Mouse (Mus musculus): ENCODE data around the gene Prkg2. TPM values are rescaled to one million over a fixed set of nuclear protein-coding genes. Genes with fewer than 3 reads are reported as not detected.

Prkg2 gene
- polyA plus RNA-seq, 1 experiment from 2014 or later = 87.8 TPM

GRCm38 (mm10) chr5:99010448-99011151 lies 26.6 kb downstream of the Prkg2 start:
- Histone ChIP-seq H3K27ac (ENCODE audit: low read depth, low read length) (peak overlapping the region; percentile 84), H3K9ac (ENCODE audit: low read depth, low read length) (no peak overlapping the region), H3K4me3 (ENCODE audit: low read depth, low read length) (no peak overlapping the region), H3K27me3 (replicated peaks; ENCODE audit: control insufficient read depth, insufficient read depth, low read length) (no peaks in the 10 kb centered on the region), H3K4me2 (replicated peaks; ENCODE audit: low read depth) (peak overlapping the region; percentile 33; the same call in 1 of the 2 replicates), H3K4me1 (replicated peaks; ENCODE audit: control insufficient read depth, insufficient read depth, low read length) (0 out of 2 replicates have a peak, but pooled peaks cover 6% of the 10 kb centered on the region), H3K9me3 (ENCODE audit: control insufficient read depth) (no peaks in the 10 kb centered on the region), H3K36me3 (ENCODE audit: control insufficient read depth, insufficient read depth) (no peaks in the 10 kb centered on the region)
- TF ChIP-seq CTCF (IDR thresholded peaks at IDR 0.05; ENCODE audit: low read depth) = no peak
- WGBS = 38% methylated on average over 14 of the region's 14 CpGs
- peak; percentile 93 for ATAC-seq

- 70% methylated on average over 4 of the region's 4 CpGs for WGBS
- no peaks in the 10 kb centered on the region; the same call in 1 of the 2 replicates for H3K36me3 ChIP-seq (ENCODE audit: control insufficient read depth, insufficient read depth)
- no peak for TF ChIP-seq CTCF (IDR thresholded peaks at IDR 0.05; ENCODE audit: low read depth)
These were observed 39.0 kb downstream of the Prkg2 start for GRCm38 (mm10) chr5:98998104-98998503.

GRCm38 (mm10) chr5:98995767-98996166 lies 41.4 kb downstream of the Prkg2 start:
- no peak overlapping the region for H3K4me2 ChIP-seq (replicated peaks; ENCODE audit: low read depth)
- H3K9me3 ChIP-seq (ENCODE audit: control insufficient read depth) = no peaks in the 10 kb centered on the region
- H3K36me3 ChIP-seq (ENCODE audit: control insufficient read depth, insufficient read depth) = no peaks in the 10 kb centered on the region; the same call in 1 of the 2 replicates
- WGBS = 56% methylated on average over 4 of the region's 4 CpGs
- no peak for TF ChIP-seq CTCF (IDR thresholded peaks at IDR 0.05; ENCODE audit: low read depth)
- no peak overlapping the region for H3K9ac ChIP-seq (ENCODE audit: low read depth, low read length)
- H3K4me3 ChIP-seq (ENCODE audit: low read depth, low read length) = no peak overlapping the region
- no peak for ATAC-seq
- no peaks in the 10 kb centered on the region for H3K4me1 ChIP-seq (replicated peaks; ENCODE audit: control insufficient read depth, insufficient read depth, low read length)
- H3K27ac ChIP-seq (ENCODE audit: low read depth, low read length) = no peak overlapping the region
- H3K27me3 ChIP-seq (replicated peaks; ENCODE audit: control insufficient read depth, insufficient read depth, low read length) = no peaks in the 10 kb centered on the region

More at GRCm38 (mm10) chr5:98998104-98998503, 39.0 kb downstream of the Prkg2 start:
- Histone ChIP-seq H3K4me1 (replicated peaks; ENCODE audit: control insufficient read depth, insufficient read depth, low read length) (no peaks in the 10 kb centered on the region), H3K9me3 (ENCODE audit: control insufficient read depth) (no peaks in the 10 kb centered on the region), H3K27me3 (replicated peaks; ENCODE audit: control insufficient read depth, insufficient read depth, low read length) (no peaks in the 10 kb centered on the region), H3K4me2 (replicated peaks; ENCODE audit: low read depth) (no peak overlapping the region), H3K4me3 (ENCODE audit: low read depth, low read length) (no peak overlapping the region), H3K9ac (ENCODE audit: low read depth, low read length) (no peak overlapping the region), H3K27ac (ENCODE audit: low read depth, low read length) (no peak overlapping the region)
- ATAC-seq = no peak

GRCm38 (mm10) chr5:98991600-98991999 lies 45.6 kb downstream of the Prkg2 start:
- Histone ChIP-seq H3K4me1 (replicated peaks; ENCODE audit: control insufficient read depth, insufficient read depth, low read length) (no peaks in the 10 kb centered on the region), H3K9ac (ENCODE audit: low read depth, low read length) (no peak overlapping the region), H3K9me3 (ENCODE audit: control insufficient read depth) (no peaks in the 10 kb centered on the region), H3K36me3 (ENCODE audit: control insufficient read depth, insufficient read depth) (no peaks in the 10 kb centered on the region; the same call in 1 of the 2 replicates), H3K4me2 (replicated peaks; ENCODE audit: low read depth) (no peak overlapping the region), H3K27me3 (replicated peaks; ENCODE audit: control insufficient read depth, insufficient read depth, low read length) (no peaks in the 10 kb centered on the region), H3K4me3 (ENCODE audit: low read depth, low read length) (no peak overlapping the region), H3K27ac (ENCODE audit: low read depth, low read length) (0 out of 2 replicates have a peak overlapping the region, but pooled peaks have one; percentile 41)
- 50% methylated on average over 4 of the region's 4 CpGs for WGBS
- no peak for TF ChIP-seq CTCF (IDR thresholded peaks at IDR 0.05; ENCODE audit: low read depth)
- ATAC-seq = peak; percentile 76; the same call in 1 of the 2 replicates

- H3K36me3 ChIP-seq (ENCODE audit: control insufficient read depth, insufficient read depth) = no peaks in the 10 kb centered on the region
- no peaks in the 10 kb centered on the region for H3K9me3 ChIP-seq (ENCODE audit: control insufficient read depth)
- no peak overlapping the region for H3K27ac ChIP-seq (ENCODE audit: low read depth, low read length)
- H3K4me3 ChIP-seq (ENCODE audit: low read depth, low read length) = no peak overlapping the region
- H3K4me2 ChIP-seq (replicated peaks; ENCODE audit: low read depth) = no peak overlapping the region
- whole genome bisulfite sequencing = 80% methylated on average over 1 of the region's 1 CpGs
- TF ChIP-seq CTCF (IDR thresholded peaks at IDR 0.05; ENCODE audit: low read depth) = no peak
- no peaks in the 10 kb centered on the region for H3K27me3 ChIP-seq (replicated peaks; ENCODE audit: control insufficient read depth, insufficient read depth, low read length)
- no peak for ATAC-seq
- H3K4me1 ChIP-seq (replicated peaks; ENCODE audit: control insufficient read depth, insufficient read depth, low read length) = no peaks in the 10 kb centered on the region
- H3K9ac ChIP-seq (ENCODE audit: low read depth, low read length) = no peak overlapping the region
These were observed 49.5 kb downstream of the Prkg2 start for GRCm38 (mm10) chr5:98987634-98988033.

- no peaks in the 10 kb centered on the region for H3K9me3 ChIP-seq (ENCODE audit: control insufficient read depth)
These were observed 50.0 kb downstream of the Prkg2 start for GRCm38 (mm10) chr5:98987116-98987515.

More at GRCm38 (mm10) chr5:98987116-98987515, 50.0 kb downstream of the Prkg2 start:
- WGBS = 76% methylated on average over 3 of the region's 3 CpGs
- Histone ChIP-seq H3K4me1 (replicated peaks; ENCODE audit: control insufficient read depth, insufficient read depth, low read length) (no peaks in the 10 kb centered on the region), H3K9ac (ENCODE audit: low read depth, low read length) (no peak overlapping the region), H3K4me3 (ENCODE audit: low read depth, low read length) (no peak overlapping the region), H3K27me3 (replicated peaks; ENCODE audit: control insufficient read depth, insufficient read depth, low read length) (no peaks in the 10 kb centered on the region), H3K4me2 (replicated peaks; ENCODE audit: low read depth) (no peak overlapping the region), H3K36me3 (ENCODE audit: control insufficient read depth, insufficient read depth) (no peaks in the 10 kb centered on the region), H3K27ac (ENCODE audit: low read depth, low read length) (no peak overlapping the region)
- TF ChIP-seq CTCF (IDR thresholded peaks at IDR 0.05; ENCODE audit: low read depth) = no peak
- ATAC-seq = no peak
